Mouse (Mus musculus) neural tube, embryonic 13.5 days (tissue): ENCODE measurements around the gene Fgf14. TPM values are rescaled to one million over a fixed set of nuclear protein-coding genes. Genes with fewer than 3 reads are reported as not detected.

Experiments
- ATAC-seq: fragments of 200-750 bp; cut with Nextera tagmentation; 2 replicates; pipeline ENCODE4 v1.8.0; 2017; ENCODE audit warnings: low read depth, mild to moderate bottlenecking, moderate TSS enrichment, moderate library complexity
- H3K27ac ChIP-seq: fragments of 300-500 bp; sonication (generic); replicated peaks from 2 replicates; pipeline ENCODE4 v1.5.1; 2015; ENCODE audit warnings: moderate library complexity, mild to moderate bottlenecking, inconsistent platforms
- H3K27me3 ChIP-seq: fragments of 300-500 bp; sonication (generic); 2 replicates; pipeline ENCODE4 v1.6.1; 2015; ENCODE audit warnings: mild to moderate bottlenecking, inconsistent platforms
- H3K36me3 ChIP-seq: fragments of 300-500 bp; sonication (generic); 2 replicates; pipeline ENCODE4 v1.6.1; 2015; ENCODE audit warnings: mild to moderate bottlenecking, inconsistent platforms
- H3K4me1 ChIP-seq: fragments of 300-500 bp; sonication (generic); replicated peaks from 2 replicates; pipeline ENCODE4 v1.6.1; 2015; ENCODE audit warnings: inconsistent platforms
- H3K4me2 ChIP-seq: fragments of 300-500 bp; sonication (generic); 2 replicates; pipeline ENCODE4 v1.6.1; 2015; ENCODE audit warnings: inconsistent platforms, mild to moderate bottlenecking, moderate library complexity
- H3K4me3 ChIP-seq: fragments of 300-500 bp; sonication (generic); 2 replicates; pipeline ENCODE4 v1.5.1; 2015; ENCODE audit warnings: mild to moderate bottlenecking, inconsistent platforms
- H3K9ac ChIP-seq: fragments of 300-500 bp; sonication (generic); 2 replicates; pipeline ENCODE4 v1.6.1; 2015; ENCODE audit warnings: moderate library complexity, mild to moderate bottlenecking, inconsistent platforms
- H3K9me3 ChIP-seq: fragments of 300-500 bp; sonication (generic); 2 replicates; pipeline ENCODE4 v1.6.1; 2016; ENCODE audit warnings: inconsistent platforms
- WGBS: fragments of 180-500 bp; shearing (Covaris S2); methylation state at CpG from one replicate; pipeline ENCODE4 v1.1.7; 2015; 5-methylcytosine and 5-hydroxymethylcytosine counted together
- polyA plus RNA-seq: library from polyadenylated mRNA; unstranded; fragments of >200 nt; fragmentation: Nextera tagmentation; extraction: Ambion mirVana; gene quantifications from 2 replicates; pipeline ENCODE4 v1.2.1, GENCODE M21; 2015

The Fgf14 gene
- polyA plus RNA-seq, 1 experiment from 2014 or later, result 17.2 TPM

DNA sequence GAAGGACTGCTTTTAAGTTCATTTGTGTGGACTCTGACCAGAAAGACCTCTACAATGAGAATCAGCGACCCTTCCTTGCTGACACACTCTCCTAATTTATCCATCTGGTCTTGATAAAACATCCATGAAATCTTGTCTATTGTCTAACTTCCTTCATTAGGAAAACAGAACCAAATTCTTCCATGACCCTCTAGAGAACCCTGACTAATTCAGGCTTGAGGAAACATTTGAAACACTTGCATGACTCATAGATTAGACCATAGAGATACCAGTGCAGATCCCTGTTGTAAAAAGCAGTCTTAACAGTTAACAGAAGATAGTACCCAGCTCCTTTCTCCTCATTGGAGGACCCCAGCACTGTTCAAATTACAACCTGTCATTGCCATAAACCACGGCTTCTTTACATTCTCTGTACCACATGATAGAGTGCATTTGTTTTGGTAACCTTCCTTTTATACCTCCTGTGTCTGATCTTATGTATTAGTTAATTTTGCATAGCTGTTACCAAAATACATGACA, 412.3 kb downstream of the Fgf14 start:
- 53% methylated on average over 2 of the region's 2 CpGs for WGBS

DNA sequence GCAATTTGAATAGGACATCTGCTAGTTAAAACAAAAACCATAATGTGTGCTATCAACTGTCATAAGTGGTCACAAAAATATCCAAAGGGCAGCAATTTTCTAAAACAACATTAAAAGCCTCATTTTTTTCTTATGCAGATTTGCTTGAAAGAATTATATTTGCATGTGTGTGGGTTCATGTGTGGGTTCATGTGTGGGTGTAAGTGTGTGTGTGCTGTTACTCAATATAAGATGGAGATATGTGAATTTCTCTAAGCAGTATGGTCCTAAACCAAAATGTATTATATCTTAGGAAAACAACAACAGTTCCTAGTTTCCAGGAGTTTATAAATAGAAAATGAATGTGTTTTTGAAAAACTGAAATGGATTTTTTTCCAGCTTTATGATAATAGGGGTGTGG, 413.7 kb downstream of the Fgf14 start:
- ATAC-seq, result no peak
- Histone ChIP-seq H3K27ac (no peak overlapping the region), H3K4me2 (no peak overlapping the region), H3K4me3 (no peak overlapping the region), H3K36me3 (no peaks in the 10 kb centered on the region), H3K4me1 (no peaks in the 10 kb centered on the region), H3K27me3 (no peaks in the 10 kb centered on the region), H3K9me3 (no peaks in the 10 kb centered on the region), H3K9ac (no peak overlapping the region)

More for the DNA sequence above, 412.3 kb downstream of the Fgf14 start:
- H3K27me3 ChIP-seq, result no peaks in the 10 kb centered on the region
- H3K36me3 ChIP-seq, result no peaks in the 10 kb centered on the region
- H3K4me2 ChIP-seq, result no peak overlapping the region
- H3K9ac ChIP-seq, result no peak overlapping the region
- no peak for ATAC-seq
- H3K27ac ChIP-seq, result no peak overlapping the region
- no peak overlapping the region for H3K4me3 ChIP-seq
- no peaks in the 10 kb centered on the region for H3K9me3 ChIP-seq
- no peaks in the 10 kb centered on the region for H3K4me1 ChIP-seq

- no peak overlapping the region for H3K9ac ChIP-seq
- ATAC-seq, result no peak
- H3K4me1 ChIP-seq, result no peaks in the 10 kb centered on the region
- 68% methylated on average over 1 of the region's 1 CpGs for WGBS
- H3K9me3 ChIP-seq, result peaks cover 4% of the 10 kb centered on the region; the same call in 1 of the 2 replicates
- no peak overlapping the region for H3K4me2 ChIP-seq
- H3K36me3 ChIP-seq, result no peaks in the 10 kb centered on the region
- H3K4me3 ChIP-seq, result no peak overlapping the region
- H3K27ac ChIP-seq, result no peak overlapping the region
- no peaks in the 10 kb centered on the region for H3K27me3 ChIP-seq
These were observed 429.4 kb downstream of the Fgf14 start for GRCm38 (mm10) chr14:124247517-124247916.

- Histone ChIP-seq H3K27me3 (no peaks in the 10 kb centered on the region), H3K36me3 (no peaks in the 10 kb centered on the region), H3K4me2 (no peak overlapping the region), H3K9me3 (no peaks in the 10 kb centered on the region), H3K4me3 (no peak overlapping the region), H3K9ac (no peak overlapping the region), H3K4me1 (no peaks in the 10 kb centered on the region), H3K27ac (no peak overlapping the region)
- 65% methylated on average over 2 of the region's 2 CpGs for WGBS
- no peak for ATAC-seq
These were observed 453.5 kb downstream of the Fgf14 start for GRCm38 (mm10) chr14:124223445-124223844.

DNA sequence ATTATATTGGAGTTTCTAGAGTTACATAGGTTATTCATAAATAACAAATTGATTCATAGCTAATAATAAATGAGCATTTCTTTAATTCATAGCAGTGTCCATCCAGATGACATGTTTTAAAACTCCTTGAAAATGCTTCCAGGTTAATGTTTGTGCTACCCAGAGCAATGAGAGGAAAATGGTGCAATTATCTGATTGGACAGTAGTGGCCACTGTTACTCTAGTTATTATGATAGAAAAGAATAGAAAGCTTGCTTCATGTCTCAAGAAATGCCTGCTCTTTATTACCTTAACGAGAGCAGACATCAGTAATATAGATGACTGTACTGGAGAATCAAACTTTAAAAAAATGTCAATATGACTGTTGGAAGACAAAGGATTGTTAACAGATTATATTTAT, 454.5 kb downstream of the Fgf14 start:
- Histone ChIP-seq H3K4me1 (no peaks in the 10 kb centered on the region), H3K27me3 (no peaks in the 10 kb centered on the region), H3K4me3 (no peak overlapping the region), H3K9me3 (no peaks in the 10 kb centered on the region), H3K36me3 (no peaks in the 10 kb centered on the region), H3K4me2 (no peak overlapping the region), H3K9ac (no peak overlapping the region), H3K27ac (no peak overlapping the region)
- 18% methylated on average over 1 of the region's 1 CpGs for WGBS
- no peak for ATAC-seq

DNA sequence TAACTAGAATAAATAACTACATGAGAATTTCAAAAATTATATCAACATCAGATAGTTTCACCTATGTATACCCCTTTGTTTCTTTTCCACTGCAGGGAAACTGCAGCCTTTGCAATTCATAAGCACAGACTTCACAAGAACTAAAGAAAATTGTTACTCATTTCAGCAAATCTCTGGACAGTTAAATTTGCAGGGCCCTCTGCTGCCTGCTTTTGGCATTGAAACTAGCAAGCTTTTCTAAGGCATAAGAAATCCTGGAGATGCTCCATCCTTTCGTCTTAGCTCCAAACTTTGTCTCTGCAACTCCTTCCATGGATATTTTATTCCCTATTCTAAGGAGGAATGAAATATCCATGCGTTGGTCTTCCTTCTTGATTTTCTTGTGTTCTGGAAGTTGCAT, 455.9 kb downstream of the Fgf14 start:
- no peaks in the 10 kb centered on the region for H3K27me3 ChIP-seq
- H3K36me3 ChIP-seq, result no peaks in the 10 kb centered on the region
- 79% methylated on average over 2 of the region's 2 CpGs for WGBS
- H3K9me3 ChIP-seq, result no peaks in the 10 kb centered on the region
- H3K9ac ChIP-seq, result no peak overlapping the region
- H3K4me1 ChIP-seq, result no peaks in the 10 kb centered on the region
- no peak overlapping the region for H3K4me2 ChIP-seq
- ATAC-seq, result no peak
- no peak overlapping the region for H3K27ac ChIP-seq
- no peak overlapping the region for H3K4me3 ChIP-seq

GRCm38 (mm10) chr14:124195806-124196205, 481.1 kb downstream of the Fgf14 start:
- Histone ChIP-seq H3K27ac (no peak overlapping the region), H3K4me3 (no peak overlapping the region), H3K9ac (no peak overlapping the region), H3K9me3 (no peaks in the 10 kb centered on the region), H3K4me2 (peak overlapping the region; percentile 35), H3K27me3 (peaks cover 10% of the 10 kb centered on the region), H3K4me1 (peaks cover 23% of the 10 kb centered on the region), H3K36me3 (no peaks in the 10 kb centered on the region)
- no peak for ATAC-seq
- WGBS, result 14% methylated on average over 7 of the region's 7 CpGs

- no peak overlapping the region for H3K4me3 ChIP-seq
- peak overlapping the region; percentile 35 for H3K4me2 ChIP-seq
- ATAC-seq, result no peak
- no peak overlapping the region for H3K9ac ChIP-seq
- H3K9me3 ChIP-seq, result no peaks in the 10 kb centered on the region
- H3K36me3 ChIP-seq, result no peaks in the 10 kb centered on the region
- peaks cover 23% of the 10 kb centered on the region for H3K4me1 ChIP-seq
- peaks cover 10% of the 10 kb centered on the region for H3K27me3 ChIP-seq
- WGBS, result 23% methylated on average over 10 of the region's 10 CpGs
- no peak overlapping the region; the same call in 1 of the 2 replicates for H3K27ac ChIP-seq
These were observed 481.6 kb downstream of the Fgf14 start for GRCm38 (mm10) chr14:124195331-124195730.

- WGBS, result 5% methylated on average over 15 of the region's 15 CpGs
- peak overlapping the region; percentile 59 for H3K4me3 ChIP-seq
- ATAC-seq, result peak; percentile 68
- peaks cover 23% of the 10 kb centered on the region for H3K4me1 ChIP-seq
- H3K9me3 ChIP-seq, result no peaks in the 10 kb centered on the region
- peak overlapping the region; percentile 78 for H3K9ac ChIP-seq
- peak overlapping the region; percentile 94 for H3K4me2 ChIP-seq
- peak overlapping the region; percentile 61 for H3K27ac ChIP-seq
- no peaks in the 10 kb centered on the region for H3K36me3 ChIP-seq
- H3K27me3 ChIP-seq, result peaks cover 10% of the 10 kb centered on the region
These were observed 484.1 kb downstream of the Fgf14 start for GRCm38 (mm10) chr14:124192815-124193142.

DNA sequence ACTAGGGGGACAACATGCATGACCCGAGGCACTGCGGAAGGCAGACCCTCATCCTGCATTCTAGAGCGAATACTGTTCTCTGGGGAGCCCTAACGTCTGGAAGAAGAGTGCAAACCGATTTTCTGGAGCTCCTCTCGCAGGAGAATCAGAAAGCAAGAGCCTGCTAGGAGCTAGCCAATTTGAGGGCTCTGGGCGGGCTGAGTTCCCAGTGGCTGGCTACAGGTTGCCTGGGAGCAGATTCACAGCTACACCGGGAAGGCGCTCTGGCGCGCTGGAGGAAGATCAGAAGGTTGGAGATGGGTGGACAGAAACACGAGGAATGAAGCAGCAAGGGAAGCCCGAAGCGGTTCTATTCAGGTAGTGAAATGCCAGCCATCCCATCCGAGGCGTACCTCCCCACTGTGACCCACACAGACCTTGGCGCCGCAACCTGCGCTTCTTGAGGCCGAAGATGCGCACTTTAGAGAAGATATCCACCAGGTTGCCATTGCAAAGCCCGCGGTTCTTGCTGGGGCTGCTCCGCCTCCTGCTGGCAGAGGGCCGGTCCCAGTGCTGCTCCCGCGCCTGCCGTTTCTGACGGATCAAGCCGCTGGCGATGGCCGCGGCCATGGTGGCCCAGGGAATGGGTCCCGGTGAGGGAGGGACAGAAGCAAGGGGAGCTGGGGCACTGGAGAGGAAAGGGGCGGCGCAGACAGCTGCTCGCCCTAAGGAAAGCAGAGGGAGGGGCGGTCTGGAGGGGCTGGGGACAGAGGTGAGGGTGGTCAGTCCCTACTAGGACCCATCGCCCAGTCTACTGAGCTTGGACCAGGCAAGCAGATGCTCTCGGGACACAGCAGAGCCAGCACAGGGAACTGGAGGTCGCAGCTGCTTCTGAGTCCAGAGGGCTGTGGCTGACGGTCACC, 484.8 kb downstream of the Fgf14 start:
- under 1% methylated on average over 41 of the region's 42 CpGs for WGBS
- no peaks in the 10 kb centered on the region for H3K9me3 ChIP-seq
- H3K4me2 ChIP-seq, result peak overlapping the region; percentile 94
- H3K4me3 ChIP-seq, result peak overlapping the region; percentile 59
- no peaks in the 10 kb centered on the region for H3K36me3 ChIP-seq
- H3K4me1 ChIP-seq, result peaks cover 23% of the 10 kb centered on the region
- peaks cover 10% of the 10 kb centered on the region for H3K27me3 ChIP-seq
- ATAC-seq, result peak; percentile 93
- peak overlapping the region; percentile 61 for H3K27ac ChIP-seq
- peak overlapping the region; percentile 78 for H3K9ac ChIP-seq

DNA sequence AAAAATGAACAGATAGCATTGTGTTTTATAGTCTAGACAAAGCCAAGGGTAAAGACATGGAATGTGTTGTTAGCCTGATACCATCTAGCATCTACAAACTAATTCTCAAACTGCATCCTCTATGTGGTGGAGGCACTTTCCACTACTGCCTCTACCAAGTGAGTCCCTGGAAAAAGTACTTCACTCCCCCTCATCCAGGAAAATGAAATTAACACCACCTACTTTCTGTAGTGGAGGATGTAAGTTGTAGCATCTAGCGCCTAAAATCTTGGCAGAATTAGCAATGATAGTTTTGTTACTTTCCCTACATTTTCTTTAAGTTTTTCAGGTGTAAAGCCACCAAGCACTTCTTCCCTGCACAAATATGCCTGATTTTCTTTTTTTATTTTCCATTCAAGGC, 496.7 kb downstream of the Fgf14 start:
- Histone ChIP-seq H3K36me3 (no peaks in the 10 kb centered on the region), H3K27me3 (no peaks in the 10 kb centered on the region), H3K4me1 (no peaks in the 10 kb centered on the region), H3K4me2 (no peak overlapping the region), H3K9me3 (no peaks in the 10 kb centered on the region), H3K9ac (no peak overlapping the region), H3K4me3 (no peak overlapping the region), H3K27ac (no peak overlapping the region)
- no peak for ATAC-seq
- WGBS, result 83% methylated on average over 1 of the region's 1 CpGs

DNA sequence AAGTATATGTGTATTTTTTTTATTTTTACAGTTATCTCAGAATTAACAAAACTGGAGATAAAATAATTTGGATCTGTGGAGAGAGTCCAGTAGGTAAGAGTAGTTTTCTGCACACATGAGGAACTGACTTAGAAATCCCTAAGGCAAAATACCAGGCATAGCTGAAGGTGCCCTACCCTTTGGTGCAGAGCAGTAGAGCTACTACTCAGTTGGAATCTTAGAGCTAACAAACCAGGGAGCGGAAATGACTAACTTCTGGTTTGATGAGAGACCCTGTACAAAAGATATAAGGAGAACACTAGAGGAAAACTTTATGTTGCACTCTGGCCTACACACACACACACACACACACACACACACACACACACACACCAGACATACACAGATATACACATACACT, 502.8 kb downstream of the Fgf14 start:
- Histone ChIP-seq H3K36me3 (no peaks in the 10 kb centered on the region), H3K4me3 (no peak overlapping the region), H3K27ac (no peak overlapping the region), H3K4me2 (no peak overlapping the region), H3K9me3 (no peaks in the 10 kb centered on the region), H3K27me3 (no peaks in the 10 kb centered on the region), H3K9ac (no peak overlapping the region), H3K4me1 (no peaks in the 10 kb centered on the region)
- 96% methylated on average over 1 of the region's 1 CpGs for WGBS
- ATAC-seq, result no peak
